ENCODE assay signal across 9 mouse cellular contexts in the genomic region with DNA sequence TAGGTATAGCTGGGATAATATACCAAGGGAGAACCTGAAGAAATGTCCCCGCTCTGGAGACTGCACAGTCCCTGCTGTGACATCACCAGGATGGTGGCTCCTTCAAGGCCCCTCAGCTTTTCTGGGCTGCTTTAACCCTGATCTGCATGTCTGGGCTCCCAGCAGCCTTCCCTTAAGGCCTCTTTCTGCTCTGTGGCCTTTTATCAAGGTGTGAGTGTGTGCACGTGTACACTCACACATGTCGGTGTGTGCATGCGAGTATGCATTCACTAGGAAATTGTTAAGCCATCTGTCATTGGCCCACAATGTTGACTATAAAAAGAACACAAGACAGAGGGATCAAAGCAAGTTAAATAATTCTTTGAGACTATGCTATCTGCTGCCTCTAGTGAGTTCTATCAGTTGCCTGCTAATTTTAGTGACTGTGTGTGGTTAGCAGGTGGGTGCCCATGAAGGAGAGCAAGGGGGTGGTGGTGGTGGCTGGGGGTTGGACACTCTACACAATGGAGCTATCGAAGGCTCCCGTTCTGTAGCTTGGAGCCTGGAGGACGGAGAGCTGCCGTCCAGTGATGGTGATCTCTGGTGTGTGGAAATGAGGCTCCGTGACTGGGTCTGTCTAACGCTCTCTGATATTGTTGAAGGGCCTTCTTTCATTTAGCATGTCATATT. TPM values are rescaled to one million over a fixed set of nuclear protein-coding genes. Genes with fewer than 3 reads are reported as not detected.
DNase-seq lines count a peak whose midpoint lies in the region; ATAC-seq lines count a peak whose summit lies in the region.
"Had no signal": no experiment of that assay in that cellular context is flagged by ENCODE, and none has a peak within 500 bp of the region (broad histone marks: within the 10 kb centered on the region; RNA-seq: fewer than 3 reads in every experiment).

No protein-coding gene starts in this region.

- peaks cover 3% of the 10 kb centered on the region; the same call in 1 of the 2 replicates for H3K4me1 ChIP-seq in brown adipose tissue, adult 24 weeks (ENCODE audit: control insufficient read depth, insufficient read depth, insufficient read length, low read length)
- H3K4me1 ChIP-seq in forebrain, embryonic 14.5 days (ENCODE audit: control insufficient read depth, insufficient read depth, low read length), result no peaks in the 10 kb centered on the region
- peaks cover 10% of the 10 kb centered on the region for H3K4me1 ChIP-seq in liver, embryonic 11.5 days (replicated peaks; ENCODE audit: control insufficient read depth, insufficient read depth, low read length)

- H3K27me3 ChIP-seq in forebrain, embryonic 14.5 days (replicated peaks; ENCODE audit: control insufficient read depth, insufficient read depth, low read length), result peaks cover 3% of the 10 kb centered on the region; the same call in 1 of the 2 replicates
- no peaks in the 10 kb centered on the region for H3K27me3 ChIP-seq in liver, embryonic 11.5 days (replicated peaks; ENCODE audit: control insufficient read depth, insufficient read depth, low read length)

- H3K27ac ChIP-seq in brown adipose tissue, adult 24 weeks (replicated peaks; ENCODE audit: low read depth, low read length), result peak overlapping the region; percentile 93
- no peak overlapping the region for H3K27ac ChIP-seq in forebrain, embryonic 14.5 days (ENCODE audit: low read depth, low read length)
- no peak overlapping the region for H3K27ac ChIP-seq in liver, embryonic 11.5 days (ENCODE audit: low read depth, low read length)

- no peak overlapping the region for H3K9ac ChIP-seq in forebrain, embryonic 14.5 days (ENCODE audit: low read length)
- H3K9ac ChIP-seq in liver, embryonic 11.5 days (ENCODE audit: low read depth, low read length), result peak overlapping the region; percentile 9; the same call in 1 of the 2 replicates

- H3K9me3 ChIP-seq in forebrain, embryonic 14.5 days (replicated peaks; ENCODE audit: control insufficient read depth, low read length), result no peaks in the 10 kb centered on the region
- H3K9me3 ChIP-seq in liver, embryonic 11.5 days (ENCODE audit: control insufficient read depth, low read length), result no peaks in the 10 kb centered on the region

- no peaks in the 10 kb centered on the region for H3K36me3 ChIP-seq in forebrain, embryonic 14.5 days (ENCODE audit: control insufficient read depth, insufficient read depth, low read length)
- H3K36me3 ChIP-seq in liver, embryonic 11.5 days (ENCODE audit: control insufficient read depth, insufficient read depth, low read length), result peaks cover 14% of the 10 kb centered on the region

- peak; percentile 40 for DNase-seq in layer of hippocampus, adult 9-11 months
- DNase-seq in layer of hippocampus, postnatal 10 days (ENCODE audit: low spot score in 2 of 2), result no peak
- DNase-seq in forebrain, embryonic 14.5 days (ENCODE audit: low spot score), result no peak
- DNase-seq in liver, embryonic 11.5 days (ENCODE audit: low spot score), result no peak
- no peak for DNase-seq in spleen, postnatal 4 days (ENCODE audit: low spot score in 2 of 2)
- no peak for DNase-seq in ovary, postnatal 10 days (ENCODE audit: low spot score)
- no peak for DNase-seq in frontal cortex, postnatal 36 days (ENCODE audit: low spot score in 2 of 2)
- DNase-seq: right cerebral cortex, postnatal 4 days had no signal

- 79% methylated on average over 10 of the region's 10 CpGs for WGBS in forebrain, embryonic 14.5 days
- 83% methylated on average over 10 of the region's 10 CpGs for WGBS in liver, embryonic 11.5 days

- ATAC-seq in forebrain, embryonic 14.5 days, result no peak
- ATAC-seq in liver, embryonic 11.5 days (replicated peaks; ENCODE audit: low FRiP score), result no peak

- H3K4me3 ChIP-seq in brown adipose tissue, adult 24 weeks (ENCODE audit: insufficient read depth, low read depth, low read length), result peak overlapping the region; percentile 79
- no peak overlapping the region for H3K4me3 ChIP-seq in forebrain, embryonic 14.5 days (ENCODE audit: low read depth, low read length)
- peak overlapping the region; percentile 22 for H3K4me3 ChIP-seq in liver, embryonic 11.5 days (ENCODE audit: low read depth, low read length)

- H3K4me2 ChIP-seq in forebrain, embryonic 14.5 days (ENCODE audit: low read length), result peak overlapping the region; percentile 22; the same call in 1 of the 2 replicates
- peak overlapping the region; percentile 92 for H3K4me2 ChIP-seq in liver, embryonic 11.5 days

RNA-seq across cellular contexts. Expression of a gene that starts 2.9 kb away (rescaled TPM):
- 10 to 100 TPM; 40.0 to 40.6 TPM for total RNA-seq in layer of hippocampus, postnatal 10 days (2021)
- 11.8 and 19.5 TPM in 2 replicates for polyA plus RNA-seq in brown adipose tissue, adult 24 weeks (2012; ENCODE audit: insufficient read depth, insufficient read length, missing spikeins)
- 10.2 and 12.2 TPM in 2 replicates for polyA plus RNA-seq in forebrain, embryonic 14.5 days (2014; fragmentation: Nextera tagmentation; extraction: Ambion mirVana)
- polyA plus RNA-seq in liver, embryonic 11.5 days (2014; fragmentation: Nextera tagmentation; extraction: Ambion mirVana), result 29.8 and 30.6 TPM in 2 replicates
